Mouse (Mus musculus): ENCODE measurements around the gene Hps5.

The Hps5 gene

DNA sequence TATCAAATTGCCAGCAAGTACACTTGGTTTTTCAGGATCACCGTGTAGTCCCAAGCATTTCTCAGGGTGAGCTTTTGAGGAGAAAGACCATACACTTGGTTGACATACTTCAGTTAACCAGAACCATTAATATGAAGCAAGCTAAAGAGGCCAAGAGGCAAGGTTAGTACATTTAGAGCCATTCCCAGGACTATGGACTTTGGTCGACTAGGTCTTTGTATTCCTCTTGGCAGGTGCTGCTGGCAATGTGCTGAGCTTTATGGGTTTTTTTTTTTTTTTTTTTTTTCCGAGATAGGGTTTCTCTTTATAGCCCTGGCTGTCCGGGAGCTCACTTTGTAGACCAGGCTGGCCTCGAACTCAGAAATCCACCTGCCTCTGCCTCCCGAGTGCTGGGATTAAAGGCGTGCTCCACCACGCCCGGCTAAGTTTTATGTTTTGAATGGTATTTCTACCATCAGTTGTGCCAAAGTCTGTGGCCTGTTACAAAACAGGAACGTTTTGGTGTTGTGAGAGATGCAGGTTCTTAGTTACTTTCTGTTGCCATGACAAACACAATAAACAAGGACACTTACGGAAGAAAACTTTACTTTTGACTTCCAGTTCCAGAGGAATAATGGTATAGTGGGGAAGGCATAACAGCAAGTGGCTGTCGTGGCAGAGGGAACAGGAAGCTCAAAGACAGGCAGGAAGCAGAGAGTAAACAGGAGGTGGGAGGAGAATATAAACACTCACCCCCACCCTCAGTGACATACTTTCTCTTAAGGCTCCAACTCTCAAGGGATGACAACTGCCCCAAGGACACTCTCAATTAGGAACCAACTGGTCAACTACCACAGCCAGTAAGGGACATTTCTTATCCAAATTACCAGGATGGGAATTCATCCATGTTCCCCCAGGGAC, 57.1 kb downstream of the Hps5 start:
- no peak for DNase-seq (ENCODE audit: low read depth, low spot score)

DNA sequence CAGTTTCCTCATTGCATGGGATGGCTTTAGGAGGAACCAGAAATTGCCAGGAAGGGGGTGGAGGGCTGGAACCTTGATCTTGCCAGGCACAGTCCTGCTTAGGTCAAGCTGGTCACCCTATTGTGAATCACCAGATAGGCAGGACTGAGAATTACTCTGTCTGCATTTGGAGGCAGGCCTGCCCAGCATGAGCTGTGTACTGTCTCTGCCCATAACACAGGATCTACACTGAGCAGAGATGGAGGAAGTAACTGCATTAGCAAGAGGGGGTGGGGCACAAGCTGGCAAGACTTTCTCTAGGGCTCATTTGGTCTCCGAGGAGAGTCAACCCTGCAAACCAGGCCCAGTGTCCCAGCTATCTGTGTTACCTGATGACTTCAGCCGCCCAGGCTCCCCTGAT, 60.9 kb downstream of the Hps5 start:
- no peak for DNase-seq (ENCODE audit: low read depth, low spot score)

DNA sequence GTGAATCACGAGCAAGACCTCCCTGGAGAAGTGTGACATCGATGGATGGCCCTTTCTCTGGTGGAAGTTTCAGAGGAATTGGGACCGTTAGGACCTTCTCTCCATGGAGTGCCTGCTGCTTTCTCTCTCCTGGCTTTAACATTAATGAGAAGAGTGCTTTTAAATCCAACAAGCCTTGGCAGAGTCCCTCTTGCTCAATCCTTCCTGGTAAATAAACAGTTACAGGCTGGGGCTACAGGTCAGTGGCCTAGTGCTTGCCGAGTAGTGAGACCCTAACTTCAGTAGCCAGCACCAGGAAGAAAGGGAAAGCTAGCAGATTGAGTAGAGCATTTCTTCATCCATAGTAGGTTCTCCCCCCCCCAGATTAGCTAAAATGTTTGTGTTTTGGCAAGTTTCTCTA, 63.4 kb downstream of the Hps5 start, which contains the start of gene Saa4:
Gene Saa4 (minus strand): TSS at position 146 of the 400 bp plus-strand sequence.
- DNase-seq (ENCODE audit: low read depth, low spot score), result no peak

DNA sequence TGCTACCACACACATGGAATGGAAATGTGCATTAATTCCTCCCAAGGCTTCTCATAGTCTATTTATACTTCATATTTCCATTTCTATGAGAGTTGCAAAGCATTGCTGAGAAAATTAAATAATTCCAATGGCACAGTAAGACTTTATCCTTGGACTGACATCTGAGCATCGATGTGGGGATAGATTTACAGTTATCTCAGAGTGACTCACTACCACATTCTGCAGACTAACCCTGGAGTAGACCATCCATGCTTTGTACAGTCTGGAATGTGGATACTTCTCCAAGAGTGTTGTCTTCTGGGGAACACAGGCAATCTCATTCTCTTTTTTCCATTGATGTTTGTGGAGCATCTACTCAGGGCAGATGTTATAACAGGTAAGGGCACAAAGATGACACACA, 68.3 kb downstream of the Hps5 start:
- no peak for DNase-seq (ENCODE audit: low read depth, low spot score)

DNA sequence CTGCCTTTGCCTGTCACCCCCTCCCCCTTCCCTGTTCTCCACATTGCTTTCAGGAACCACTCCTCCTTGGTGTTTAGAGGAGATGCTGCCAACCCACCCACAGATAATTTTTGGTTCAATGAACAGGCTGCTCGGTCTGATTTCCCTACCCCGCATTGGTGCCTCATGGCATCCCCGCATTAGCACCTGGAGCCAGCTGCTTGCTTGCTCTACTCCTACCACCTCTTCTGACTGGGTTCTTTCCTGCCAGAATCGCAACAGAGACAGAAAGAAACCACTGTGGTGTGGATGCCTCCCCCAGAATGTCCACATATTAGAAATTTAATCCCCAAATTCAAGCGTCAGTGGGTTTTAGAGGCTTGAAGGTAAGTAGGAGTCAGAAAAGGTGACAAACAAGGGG, 71.5 kb downstream of the Hps5 start:
- no peak for DNase-seq (ENCODE audit: low read depth, low spot score)

DNA sequence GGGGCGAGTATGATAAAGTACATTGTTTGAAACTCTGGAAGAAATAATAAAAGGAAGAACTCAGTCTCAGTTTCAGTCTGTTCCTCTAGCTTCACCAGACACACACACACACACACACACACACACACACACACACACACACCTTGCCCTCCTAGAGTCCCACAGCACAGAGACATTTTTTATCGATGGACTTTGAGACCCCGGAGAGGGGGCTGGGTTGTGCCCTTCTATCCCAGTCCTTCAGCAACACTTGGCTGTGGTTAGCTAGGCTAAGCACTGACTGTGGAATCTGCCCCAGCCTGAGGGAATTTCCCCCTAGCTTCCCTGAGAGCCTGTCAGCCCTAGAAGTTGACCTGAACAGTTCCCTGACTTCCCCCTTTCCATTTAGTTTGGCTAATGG, 72.0 kb downstream of the Hps5 start:
- no peak for DNase-seq (ENCODE audit: low read depth, low spot score)

DNA sequence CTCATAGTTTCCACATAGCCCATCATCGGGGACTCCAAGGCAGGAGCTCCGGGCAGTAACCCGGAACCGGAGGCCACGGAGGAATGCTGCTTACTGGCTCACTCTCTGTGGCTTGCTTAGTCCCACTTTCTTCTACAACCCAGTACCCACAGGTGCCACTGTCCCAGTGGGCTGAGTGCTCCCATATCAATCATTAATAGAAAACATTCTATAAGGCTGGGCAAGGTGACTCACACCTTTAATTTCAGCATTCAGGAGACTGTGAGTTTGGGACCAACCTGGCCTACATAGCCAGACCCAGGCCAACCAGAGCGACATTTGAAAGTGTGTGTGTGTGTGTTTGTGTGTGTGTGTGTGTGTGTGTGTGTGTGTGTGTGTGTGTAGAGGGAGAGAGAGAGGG, 72.5 kb downstream of the Hps5 start:
- DNase-seq (ENCODE audit: low read depth, low spot score), result no peak

DNA sequence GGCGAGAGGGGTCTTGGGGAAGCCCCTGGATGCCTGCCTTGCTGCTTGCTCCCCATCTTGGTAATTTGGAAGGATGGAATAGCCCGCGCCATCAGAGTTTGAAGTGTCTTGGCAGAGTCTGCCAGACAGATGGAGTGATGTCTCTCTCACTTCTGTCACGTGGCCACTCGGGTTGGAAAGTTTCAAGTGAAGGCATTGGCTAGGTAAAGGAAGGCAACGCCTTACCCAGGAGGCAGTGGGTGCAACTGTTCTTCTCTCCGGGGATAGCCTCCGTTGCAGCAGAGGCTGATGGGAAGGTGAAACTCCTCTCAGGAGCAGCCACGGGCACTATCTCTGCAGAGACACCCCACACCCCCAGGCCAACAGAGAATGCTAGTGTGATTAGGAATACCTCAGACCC, 75.4 kb downstream of the Hps5 start:
- no peak for DNase-seq (ENCODE audit: low read depth, low spot score)

DNA sequence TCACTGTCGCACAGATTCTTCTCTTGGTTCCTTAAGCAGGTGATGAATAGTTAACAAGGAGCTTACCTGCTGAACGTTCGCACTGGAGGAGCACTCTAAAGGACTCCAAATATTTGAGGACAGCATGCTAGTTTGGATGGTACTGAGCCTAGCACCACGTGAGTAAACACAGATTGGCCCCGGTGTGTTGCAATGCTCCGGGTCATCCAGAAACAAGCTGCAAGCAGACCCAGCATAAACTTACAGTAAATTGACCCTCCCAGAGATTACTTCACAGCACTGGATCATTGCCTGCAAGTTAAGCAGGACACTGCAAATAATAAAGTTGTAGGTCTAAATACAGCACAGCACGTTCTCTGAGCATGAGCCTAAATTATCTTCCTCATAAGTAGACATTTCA, 76.3 kb downstream of the Hps5 start:
- no peak for DNase-seq (ENCODE audit: low read depth, low spot score)

DNA sequence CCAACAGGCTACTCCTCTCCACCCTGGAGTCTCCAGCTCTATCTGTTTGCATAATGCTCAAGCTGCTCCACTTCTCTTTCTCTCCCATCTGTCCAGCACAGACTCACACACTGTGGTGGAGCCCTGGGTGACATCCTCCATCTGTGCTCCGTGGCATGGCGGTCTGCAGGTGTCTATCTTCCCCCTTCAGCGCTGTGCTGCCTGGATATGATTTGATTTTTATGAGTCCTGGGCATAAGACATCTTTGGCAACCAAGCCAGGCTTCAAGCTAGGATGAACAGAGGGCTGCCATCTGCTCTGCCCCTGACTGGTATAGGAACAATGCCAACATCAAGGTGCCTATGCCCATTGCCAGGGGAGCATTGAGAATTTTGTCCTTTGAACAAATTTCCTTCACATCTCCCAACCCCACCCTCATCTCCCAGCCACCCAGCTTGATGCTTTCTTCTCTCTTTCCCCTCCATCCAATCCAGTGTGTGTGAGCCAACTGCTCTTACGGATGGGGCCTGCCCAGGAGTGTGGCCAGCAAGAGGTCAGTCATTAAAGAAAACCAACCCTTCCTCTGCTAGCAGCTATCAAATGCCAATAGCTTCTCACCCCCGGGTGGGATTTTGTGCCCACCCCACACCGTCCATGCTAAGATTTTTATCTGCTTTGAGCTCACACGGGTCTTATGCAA, 77.1 kb downstream of the Hps5 start:
- no peak for DNase-seq (ENCODE audit: low read depth, low spot score)

DNA sequence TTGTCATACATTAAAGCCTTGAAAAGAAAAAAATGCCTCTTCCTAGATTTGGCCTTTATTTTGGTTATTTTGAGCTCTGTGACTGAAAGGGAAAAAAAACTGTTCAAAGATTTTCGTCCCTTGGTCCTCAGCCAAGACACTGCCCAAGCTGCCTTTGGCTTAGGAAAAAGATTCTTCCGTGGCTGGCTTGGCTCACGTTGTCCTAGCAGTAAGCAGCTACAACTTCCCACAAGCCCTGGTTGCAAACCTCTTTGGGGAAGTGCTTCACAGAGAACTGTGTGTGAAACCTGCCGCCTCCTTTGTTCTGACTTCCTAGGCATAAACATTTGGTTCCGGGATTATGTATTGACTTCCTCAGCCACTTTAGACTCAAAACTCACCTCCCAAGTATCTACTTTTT, 79.0 kb downstream of the Hps5 start:
- no peak for DNase-seq (ENCODE audit: low read depth, low spot score)

DNA sequence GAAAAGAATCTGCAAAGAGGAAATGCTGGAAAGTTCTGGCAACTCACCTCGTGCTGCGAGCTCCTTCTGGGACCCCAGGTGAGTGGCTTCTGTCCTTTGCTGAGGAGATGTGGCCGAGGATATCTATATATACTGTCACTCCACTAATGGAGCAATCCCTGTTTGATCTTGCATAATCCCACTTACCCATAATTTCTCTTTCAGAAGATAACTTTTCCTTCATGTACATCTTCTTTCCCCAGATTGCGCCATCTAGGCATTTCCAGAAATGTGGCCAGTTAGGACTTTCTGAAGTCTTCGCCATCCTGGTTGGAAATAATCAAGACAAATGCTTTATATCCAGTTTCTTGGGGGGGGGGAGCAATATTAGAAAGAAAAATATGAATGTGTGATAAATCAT, 80.3 kb downstream of the Hps5 start, which contains the start of gene Saa3:
Gene Saa3 (minus strand): TSS at position 101 of the 400 bp plus-strand sequence.
- no peak for DNase-seq (ENCODE audit: low read depth, low spot score)

DNA sequence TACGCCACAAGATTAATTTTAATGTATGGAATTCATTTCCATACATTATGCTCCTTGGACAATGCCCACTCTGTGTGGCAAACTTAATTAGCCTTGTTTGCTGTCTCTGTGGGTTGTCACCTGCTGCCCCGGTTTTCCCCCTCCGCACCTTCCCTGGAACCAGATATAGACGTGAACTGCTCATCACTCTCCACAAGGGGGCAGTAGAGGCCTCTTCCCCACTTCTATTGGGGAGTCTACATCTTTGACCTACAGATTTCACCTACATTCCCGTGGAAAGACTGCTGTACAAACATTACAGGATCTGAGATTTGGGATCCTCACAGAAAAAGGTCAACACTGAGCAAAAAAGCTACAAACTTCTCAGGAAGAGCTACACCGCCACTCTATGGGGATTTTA, 81.3 kb downstream of the Hps5 start:
- peak; percentile 82 for DNase-seq (ENCODE audit: low read depth, low spot score)

DNA sequence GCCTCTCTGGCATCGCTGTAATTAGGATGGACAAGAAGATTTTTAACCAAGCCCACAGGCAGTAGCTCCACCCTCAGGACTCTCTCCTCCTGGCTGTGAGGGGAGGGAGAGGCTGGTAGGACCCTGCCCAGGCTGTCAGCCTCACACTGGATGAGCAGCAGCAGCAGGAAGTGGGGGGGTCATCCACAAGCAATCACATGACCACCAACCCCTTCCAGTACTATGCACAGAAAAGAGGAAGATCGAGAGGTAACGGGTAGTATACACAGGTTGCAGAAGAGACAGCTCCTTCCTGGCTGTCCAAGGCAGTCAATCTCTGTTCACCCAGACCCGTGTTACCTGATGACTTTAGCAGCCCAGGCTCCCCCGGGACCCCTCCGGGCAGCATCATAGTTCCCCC, 83.6 kb downstream of the Hps5 start:
- no peak for DNase-seq (ENCODE audit: low read depth, low spot score)
